Mouse (Mus musculus): ENCODE results near the gene Fat3.

- TF ChIP-seq POLR2A (IDR thresholded peaks at IDR 0.05; ENCODE audit: low read depth, low read length) = no peak
- TF ChIP-seq CTCF (conservative IDR thresholded peaks at IDR 0.05; ENCODE audit: insufficient read depth, insufficient read length, low read depth, low read length) = no peak
Measured at GRCm38 (mm10) chr9:15870013-15870412, 631.1 kb downstream of the Fat3 start.

Data from kidney, adult 2 months (tissue).